Mouse (Mus musculus) monocyte, adult 2 months (primary cell): ENCODE results near the gene Ces1h.
"Not testable (repeated sequence)": the region's sequence is repeated elsewhere in the genome, so short reads cannot be mapped to it uniquely, and the experiment has no call there.

Experiments used
- DNase-seq, 2 experiments: peaks; one replicate each; pipeline ENCODE4 v3.0.0; 2022; ENCODE audit warnings: low spot score in 2 of 2, low read depth in 1 of 2

Ces1h gene

DNA sequence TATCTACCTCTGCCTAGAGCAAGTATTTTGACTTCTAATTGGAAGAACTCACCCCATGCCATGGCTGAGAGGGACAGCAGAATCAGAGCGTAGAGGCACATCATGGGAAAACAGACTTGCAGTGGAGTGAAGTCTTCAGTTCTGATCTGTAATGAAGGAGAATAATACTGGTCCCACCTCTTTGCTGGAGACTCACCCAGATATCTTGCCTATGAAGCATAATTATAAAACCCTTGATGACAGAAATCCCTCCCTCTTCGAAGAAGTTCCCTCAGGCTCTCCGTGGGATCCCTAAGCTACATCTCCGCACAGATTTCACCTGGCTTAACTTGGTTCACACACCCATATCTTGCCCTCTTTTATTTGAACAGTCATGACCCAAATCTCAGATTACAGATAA lies at the start of gene Ces1h:
Gene Ces1h, minus strand, starts transcription at position 101 of the 400 bp plus-strand sequence.
- DNase-seq, result no peak

DNA sequence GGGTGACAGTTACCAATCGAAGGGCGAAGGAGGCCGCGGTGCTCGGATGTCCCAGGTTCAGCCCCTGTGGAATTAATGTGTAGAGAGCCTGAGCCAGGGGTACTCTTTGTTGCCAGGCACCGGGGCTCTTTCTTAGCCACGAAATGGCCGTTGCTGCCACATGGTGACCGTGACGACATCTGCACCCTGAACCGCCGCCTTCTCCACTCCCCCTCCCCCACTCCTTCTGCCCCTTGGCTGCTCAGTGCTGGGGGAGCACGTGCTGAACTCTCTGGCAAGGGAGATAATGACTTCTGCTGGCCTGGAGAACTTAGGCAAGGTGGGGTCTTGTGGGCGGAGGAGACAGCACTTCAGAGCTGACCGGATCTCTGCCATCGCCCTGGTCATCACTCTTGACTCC lies 47.7 kb upstream of the Ces1h start:
- no peak for DNase-seq

DNA sequence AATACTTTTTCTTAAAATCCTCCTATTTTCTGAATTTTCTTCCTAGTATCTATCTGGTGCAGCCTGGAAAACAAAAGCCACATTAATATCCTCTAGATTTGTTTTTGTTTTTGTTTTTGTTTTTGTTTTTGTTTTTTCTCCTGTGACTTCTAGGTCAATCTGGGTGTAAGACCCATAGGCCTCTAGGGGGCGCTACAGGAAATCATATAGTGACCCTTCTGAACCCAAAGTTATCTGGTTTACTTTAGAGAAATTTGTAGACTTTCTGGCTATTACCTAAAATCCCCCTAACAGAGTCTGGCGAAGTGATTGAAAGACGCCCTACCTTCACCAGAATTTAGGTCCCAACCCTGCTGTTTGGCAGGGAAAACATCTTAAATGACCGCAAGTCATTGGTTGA lies 35.9 kb upstream of the Ces1h start:
- no peak for DNase-seq

DNA sequence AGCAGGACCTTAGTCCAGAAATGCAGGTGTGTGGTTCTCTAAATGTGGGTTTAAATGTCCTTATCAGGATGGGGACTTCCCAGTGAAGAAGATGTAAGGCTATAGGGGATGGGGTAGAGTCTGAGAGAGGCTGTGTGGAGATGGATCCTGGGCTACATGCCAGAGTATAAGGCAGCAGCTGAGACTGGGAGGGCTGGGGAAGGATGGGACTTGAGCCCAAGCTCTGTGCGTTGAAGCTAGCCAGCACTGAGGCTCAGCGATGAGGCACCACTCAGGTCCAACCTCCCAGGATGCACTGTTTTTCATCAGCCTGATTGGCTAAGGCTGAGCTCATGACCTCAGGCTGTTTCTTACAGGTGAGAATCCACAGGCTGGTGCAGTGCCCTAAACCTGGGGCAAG lies 29.3 kb upstream of the Ces1h start:
- DNase-seq, result no peak

DNA sequence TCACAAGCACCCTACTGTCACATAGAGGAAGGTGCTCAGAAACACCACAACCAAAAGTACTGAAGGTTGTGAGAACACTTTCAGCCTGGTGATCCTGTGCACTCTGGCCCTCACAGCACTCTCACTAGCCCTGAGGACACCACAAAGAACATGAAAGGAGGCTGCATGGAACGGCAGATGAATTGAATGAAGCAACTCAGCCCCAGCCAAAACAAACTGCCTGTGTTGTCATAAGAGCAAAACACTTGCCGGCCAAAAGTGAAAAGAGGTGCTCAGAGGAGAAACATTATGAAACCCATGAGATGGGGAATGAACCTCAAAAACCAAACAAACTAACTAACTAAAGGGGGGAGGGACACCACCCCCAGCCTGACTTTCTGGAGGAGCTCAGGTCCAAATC lies 20.2 kb upstream of the Ces1h start:
- DNase-seq, result no peak

DNA sequence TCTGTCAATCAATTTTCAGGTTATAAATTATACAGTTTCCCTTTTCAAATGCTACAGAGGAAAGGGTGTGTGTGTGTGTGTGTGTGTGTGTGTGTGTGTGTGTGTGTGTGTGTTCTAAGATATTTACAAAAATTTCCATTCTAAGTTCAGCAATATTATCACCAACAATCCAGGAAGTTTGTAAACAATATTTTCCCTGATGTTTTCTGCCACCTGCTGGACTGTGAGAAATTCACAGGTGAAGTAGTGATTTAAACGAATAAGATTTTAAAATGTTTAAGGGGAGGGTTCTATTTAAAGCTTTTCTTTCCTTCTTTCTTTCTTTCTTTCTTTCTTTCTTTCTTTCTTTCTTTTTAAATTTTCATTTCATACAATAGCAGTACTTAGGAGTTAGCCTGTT lies 18.5 kb upstream of the Ces1h start:
- DNase-seq, result no peak

DNA sequence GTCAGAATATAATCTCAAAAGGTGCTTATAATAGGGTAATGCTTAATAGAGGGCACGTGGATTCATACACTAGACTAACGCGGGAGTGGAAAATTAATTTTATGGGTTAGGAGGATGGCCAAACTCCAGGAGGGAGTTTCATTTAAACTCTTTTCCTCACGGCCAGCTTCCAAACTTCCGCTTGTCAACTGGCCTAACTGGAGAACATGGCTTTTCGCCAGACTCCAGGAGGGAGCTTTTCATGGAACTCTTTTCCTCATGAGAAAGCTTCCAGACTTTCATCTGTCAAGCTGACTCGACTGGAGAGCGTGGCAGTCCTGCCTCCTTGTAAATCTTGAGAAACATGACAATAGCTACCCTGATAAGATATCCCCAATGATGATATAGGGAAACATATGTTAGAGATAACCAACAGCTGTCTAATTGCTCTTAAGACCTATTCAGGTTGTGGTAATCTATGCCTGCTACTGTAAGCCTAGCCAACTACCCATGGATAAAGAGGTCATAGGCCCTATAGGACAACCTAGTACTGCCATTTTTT lies 14.6 kb upstream of the Ces1h start:
- DNase-seq, result not testable (repeated sequence)

DNA sequence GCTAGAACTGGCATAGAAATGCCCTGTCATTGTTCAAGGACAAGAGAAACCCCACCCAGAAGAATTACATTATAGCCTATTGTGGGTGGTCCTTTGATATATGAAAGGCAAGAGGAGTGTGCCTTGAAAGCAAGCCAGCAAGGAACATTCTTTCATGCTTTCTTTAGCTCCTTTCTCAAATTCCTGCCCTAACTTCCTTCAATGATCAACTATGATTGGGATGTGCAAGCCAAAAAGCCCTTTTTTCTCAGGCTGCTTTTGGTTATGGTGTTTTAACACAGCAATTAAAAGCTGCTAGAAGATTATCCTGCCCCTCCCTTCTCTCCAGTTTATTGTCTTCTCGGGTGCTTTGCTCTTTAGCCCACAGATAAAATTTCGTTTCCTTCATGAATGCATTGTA lies 10.0 kb downstream of the Ces1h start:
- DNase-seq, result no peak

DNA sequence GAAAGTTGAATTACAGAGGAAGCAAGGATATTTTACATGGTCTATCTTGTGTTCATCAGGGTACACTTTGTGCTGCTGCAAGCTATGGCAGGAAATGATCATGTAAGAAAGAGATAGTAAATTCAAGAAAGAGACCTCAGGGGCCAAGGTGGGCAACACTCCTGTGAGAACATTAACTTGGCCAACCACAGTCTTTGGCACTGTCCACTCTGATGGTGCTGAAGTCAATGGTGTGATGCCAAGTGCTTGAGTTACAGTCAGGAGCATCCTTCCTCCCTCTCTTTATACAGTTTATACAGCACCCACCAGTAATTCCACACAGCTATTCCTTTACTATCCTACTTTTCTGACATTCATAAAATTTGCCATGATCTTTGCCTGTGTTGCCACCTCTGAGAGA lies 19.4 kb downstream of the Ces1h start:
- DNase-seq, result no peak

DNA sequence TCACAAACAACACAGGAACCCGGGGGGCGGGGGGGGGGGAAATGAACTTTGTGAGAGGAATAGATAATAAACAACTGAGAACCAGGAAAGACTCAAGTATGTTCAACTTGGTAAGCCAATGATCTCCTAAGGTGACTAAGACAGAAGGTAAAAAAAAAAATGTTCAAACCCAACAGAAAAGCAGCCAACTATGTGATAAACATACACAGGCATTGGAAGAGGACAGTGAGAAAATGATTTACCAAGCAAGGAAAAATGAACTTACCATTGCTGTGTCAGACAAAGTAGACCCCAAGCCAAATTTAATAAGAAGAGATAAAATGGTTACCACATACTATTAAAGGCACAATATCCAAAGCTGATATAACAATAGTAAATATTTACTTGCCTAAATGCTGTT lies 40.0 kb downstream of the Ces1h start:
- no peak for DNase-seq

DNA sequence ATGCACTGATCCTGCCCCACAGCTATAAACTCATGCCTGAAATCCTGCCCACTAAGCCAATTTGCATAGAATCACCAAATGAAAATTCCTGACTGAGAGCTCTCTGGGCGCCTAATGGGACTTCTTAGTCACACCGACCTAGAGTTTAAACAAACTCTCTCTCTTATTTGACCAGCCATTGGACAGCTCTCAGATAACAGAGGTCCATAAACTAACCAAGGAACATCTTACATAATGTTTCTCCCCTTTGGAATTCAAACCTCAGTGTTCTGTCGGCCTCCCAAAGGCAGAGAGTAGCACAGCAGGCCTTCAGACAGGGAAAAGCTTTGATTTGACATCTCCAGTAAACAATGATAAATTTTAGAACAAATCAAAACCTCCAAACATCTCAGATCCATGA lies 42.3 kb downstream of the Ces1h start, which contains the start of gene Ces1g:
Gene Ces1g, minus strand, starts transcription at position 102 of the 400 bp plus-strand sequence.
- no peak for DNase-seq

DNA sequence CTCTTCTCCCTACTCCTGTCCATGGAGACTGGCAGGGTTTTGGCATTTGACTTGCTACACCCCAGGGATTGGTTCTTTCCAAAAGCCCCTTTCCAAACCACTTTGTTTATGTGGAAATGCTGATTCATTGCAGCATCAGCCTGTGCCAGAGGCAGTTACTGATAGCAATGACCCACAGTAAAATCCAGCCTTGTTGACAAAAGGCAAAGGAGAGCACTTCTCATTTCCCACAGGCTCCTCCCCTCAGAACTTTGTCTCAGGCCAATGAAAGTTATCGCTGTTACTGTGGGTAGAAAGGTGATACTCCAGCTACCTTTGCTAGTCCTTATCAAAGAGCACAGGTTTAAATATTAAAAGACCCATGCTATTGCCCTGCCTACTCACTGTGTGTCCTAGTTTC lies 46.8 kb downstream of the Ces1h start:
- no peak for DNase-seq

DNA sequence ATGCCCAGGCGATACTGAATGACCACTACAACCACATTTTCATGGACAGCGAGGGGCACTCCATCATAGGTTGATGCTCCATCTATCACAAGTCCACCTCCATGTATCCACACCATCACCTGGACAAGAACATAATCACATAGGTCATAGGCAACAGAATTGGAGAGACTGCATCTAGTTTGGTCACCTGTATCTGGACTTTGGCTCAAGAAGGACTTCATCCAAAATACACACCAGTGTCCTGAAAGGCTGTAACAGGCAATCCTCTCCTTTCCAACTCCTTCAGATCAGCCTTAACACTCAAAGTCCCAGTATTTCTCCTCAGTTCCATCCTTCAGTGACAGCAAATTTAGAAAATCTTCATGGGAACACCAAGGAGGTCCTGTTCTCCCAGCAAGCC lies 48.4 kb downstream of the Ces1h start:
- DNase-seq, result no peak

DNA sequence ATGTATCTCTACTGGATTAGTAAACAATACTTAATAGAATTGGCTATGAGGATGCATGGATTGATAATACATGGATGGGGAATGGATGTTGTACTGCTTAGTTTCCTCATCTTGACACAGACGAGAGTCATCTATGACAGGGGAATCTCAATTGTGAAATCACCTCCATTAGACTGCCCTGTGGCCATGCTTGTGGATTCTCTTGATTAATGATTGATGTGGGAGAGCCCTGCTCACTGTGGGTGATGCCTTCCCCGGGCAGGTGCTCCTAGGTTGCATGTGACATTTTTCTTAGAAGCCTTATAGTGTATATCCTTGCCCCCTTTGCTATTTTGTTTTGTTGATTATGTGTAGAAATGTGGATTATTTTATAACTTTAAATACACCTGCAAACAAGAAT lies 54.4 kb downstream of the Ces1h start:
- DNase-seq, result no peak

DNA sequence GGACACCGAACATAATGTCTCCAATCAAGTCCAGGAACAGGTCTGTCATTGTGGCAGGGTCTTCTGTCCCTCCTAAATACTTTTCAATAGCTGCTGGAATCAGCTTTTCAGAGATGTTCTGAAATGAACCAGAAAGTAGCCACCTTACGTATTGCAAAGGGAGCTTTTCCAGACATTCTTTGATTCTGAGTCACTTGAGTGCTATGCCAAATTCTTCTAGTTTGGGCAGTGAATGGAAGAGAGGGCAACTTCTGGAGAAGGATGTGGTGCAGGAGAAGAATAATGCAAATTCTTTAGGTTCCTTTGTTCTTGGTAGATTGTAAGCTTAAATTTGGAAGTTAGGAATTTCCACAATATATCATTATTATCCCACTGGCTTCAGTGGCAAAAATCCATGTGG lies 62.5 kb downstream of the Ces1h start:
- no peak for DNase-seq

DNA sequence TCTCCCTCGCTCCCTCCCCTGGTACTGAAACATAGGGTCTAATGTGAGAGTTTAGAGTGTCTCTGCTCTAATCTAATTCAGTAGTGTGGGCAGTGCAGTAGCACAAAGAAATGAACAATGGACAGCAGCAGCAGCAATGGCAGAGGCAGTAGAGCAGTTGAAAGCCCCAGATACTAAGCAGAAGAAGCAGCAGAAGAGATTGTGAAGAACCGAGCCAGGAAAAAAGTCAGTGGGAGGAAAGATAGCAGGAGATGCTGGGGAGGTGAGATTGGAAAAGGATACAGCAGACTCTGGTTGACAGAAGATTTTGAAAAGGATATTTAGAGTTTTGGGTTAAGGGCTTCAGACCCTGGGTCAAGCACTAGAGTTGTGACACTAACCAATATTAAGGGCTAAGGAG lies 64.0 kb downstream of the Ces1h start:
- no peak for DNase-seq
